Mouse (Mus musculus): ENCODE data around the gene Chd1l.

DNA sequence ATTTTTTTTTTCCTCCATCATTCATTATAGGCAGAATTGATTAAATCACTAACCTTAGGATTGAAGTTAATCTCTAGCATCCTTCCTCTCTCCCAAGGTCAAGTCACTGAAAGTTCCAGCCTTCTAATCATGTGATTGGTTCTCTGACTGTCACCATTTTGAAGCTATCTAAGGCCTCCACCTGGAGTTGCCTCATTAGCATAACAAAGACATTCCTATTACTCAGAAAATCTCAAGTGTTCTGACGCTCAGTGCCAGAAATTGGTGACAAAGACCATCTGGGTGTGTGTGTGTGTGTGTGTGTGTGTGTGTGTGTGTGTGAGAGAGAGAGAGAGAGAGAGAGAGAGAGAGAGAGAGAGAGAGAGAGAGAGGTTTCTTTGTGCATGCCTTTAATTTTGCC lies 69.8 kb downstream of the Chd1l start:
- TF ChIP-seq CTCF (IDR thresholded peaks at IDR 0.05; ENCODE audit: low read depth) (no peak), EP300 (optimal IDR thresholded peaks at IDR 0.05) (no peak)
